Mouse (Mus musculus) kidney, postnatal 25 days (tissue): Measurements from ENCODE around the gene Rgs3.

Source experiments
- DNase-seq, 2 experiments: peaks; one replicate each; pipeline ENCODE4 v3.0.0; 2021; ENCODE audit warnings: mixed read lengths in 2 of 2

The Rgs3 gene

DNA sequence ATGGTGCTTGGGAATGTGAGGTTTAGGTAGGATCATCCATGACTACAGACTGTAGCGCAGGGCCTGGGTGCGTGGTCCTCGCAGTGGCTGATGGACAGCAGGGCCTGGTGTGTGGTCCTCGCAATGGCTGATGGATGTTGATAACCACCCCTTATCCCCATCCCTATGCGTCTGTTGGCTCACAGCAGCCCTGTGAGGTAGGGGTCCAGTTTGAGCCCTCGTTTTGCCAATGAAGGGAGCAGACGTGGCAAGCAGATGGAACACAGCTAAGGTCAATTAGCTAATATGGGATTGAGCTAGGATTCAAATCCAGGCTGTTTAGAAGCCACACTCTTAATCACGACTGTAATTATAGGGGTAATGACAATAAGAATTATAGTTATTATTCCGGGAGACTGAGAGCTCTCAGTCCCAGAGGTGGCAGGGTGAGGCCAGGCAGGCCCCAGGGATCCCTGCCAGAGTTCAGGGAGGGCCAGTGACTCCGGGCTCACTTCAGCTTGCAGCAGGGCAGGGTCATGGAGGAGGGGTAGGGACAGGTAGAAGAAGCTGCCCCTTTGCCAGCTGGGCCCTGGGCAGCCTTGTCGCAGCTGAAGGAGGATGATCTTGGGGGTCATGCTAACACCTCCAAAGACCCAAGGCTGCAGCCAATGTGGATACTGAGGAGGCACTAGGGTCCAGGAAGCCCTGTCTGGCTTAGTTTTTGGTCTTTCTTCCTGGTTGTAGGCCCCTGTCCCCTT is 135.2 kb downstream of the Rgs3 start:
- no peak for DNase-seq

DNA sequence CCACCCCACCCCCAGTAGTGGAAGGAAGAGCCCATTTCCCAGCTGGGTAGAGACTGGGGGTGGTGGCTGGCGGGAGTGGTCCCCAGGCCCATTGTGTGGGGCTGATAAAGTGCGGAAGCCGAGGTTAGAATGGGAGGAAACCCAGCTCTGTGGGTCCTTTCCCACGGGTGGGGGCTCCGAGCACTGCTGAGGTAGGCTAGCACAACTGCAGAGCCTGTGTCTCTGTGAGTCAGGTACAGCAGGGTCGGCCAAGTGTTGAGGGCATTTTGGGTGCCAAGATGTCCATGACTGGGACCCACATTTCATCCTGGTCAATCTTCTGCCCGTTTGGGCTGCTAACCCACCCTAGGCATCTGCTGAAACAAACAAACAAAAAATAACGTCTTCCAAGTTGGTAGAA is 135.9 kb downstream of the Rgs3 start:
- DNase-seq = peak; percentile 44 to 79

DNA sequence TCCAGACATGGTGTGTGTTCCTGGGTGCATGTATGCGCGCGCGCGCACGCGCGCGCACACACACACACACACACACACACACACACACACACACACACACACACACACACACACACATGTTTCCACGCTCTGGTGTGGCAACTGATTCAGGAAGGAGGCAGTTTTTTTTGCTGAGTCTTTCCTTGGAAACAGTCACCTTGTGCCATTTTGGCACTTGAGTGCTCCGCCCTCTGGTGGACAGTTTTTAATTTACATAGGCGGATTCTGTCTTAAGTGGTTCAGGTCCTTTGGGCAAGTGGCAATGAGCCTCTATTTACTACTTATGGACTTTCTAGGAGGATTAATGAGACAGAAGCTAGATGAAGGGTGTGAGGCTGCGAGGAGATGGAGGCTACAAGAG is 136.3 kb downstream of the Rgs3 start:
- DNase-seq = peak; percentile 58 to 79

DNA sequence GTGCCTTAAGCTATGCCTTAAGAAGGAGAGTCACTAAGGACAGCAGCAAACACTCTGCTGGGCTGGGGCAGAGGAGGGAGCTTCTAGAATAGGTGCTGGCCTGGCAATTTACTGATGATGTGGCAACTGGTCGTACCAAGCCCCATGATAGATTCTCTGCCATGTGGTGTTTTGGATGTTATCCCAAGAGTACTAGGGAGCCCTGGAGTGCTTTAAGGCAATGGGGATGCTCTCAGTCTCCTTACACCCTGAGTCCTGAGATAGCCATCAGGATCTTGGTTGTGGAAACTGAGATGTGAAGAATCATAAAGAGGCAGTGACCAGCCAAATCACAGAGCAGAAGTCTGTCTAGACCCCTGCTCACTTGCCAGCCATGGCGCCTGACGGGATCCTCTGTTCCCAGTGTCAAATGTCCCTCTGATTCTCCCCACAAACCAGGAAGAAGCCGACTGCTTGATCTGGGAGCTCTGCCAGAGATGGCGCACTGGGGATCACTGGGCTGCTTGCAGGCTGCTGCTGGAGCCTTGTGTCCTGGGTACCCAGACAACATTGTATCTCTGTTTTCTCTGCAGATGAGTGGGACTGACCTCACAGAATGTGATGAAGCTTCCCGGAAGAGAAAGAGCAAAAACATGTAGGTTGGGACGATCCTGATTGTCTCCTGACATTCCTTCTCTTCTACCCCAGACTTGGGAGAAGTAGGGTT is 137.2 kb downstream of the Rgs3 start:
- peak; percentile 61 to 72 for DNase-seq

DNA sequence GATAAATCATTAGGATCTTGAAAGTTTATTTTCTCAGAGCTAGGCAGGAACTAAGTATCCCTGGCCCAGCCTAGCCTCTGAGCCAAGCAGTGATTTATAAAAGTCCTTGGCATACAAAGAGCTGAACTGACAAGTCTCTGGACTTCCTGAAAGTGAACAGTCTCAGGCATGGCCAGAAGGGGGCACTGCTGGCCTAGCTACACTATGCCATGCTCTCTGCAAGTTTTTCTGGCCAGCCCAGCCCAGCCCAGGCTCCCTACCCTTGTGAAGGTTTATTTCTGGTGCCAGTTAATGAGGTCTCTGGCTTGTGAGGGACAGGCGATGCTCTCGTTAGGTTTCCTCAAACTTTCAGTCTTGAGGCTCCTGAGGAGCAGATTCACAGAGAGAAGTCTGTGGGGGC is 137.8 kb downstream of the Rgs3 start:
- peak; percentile 92 to 95 for DNase-seq

DNA sequence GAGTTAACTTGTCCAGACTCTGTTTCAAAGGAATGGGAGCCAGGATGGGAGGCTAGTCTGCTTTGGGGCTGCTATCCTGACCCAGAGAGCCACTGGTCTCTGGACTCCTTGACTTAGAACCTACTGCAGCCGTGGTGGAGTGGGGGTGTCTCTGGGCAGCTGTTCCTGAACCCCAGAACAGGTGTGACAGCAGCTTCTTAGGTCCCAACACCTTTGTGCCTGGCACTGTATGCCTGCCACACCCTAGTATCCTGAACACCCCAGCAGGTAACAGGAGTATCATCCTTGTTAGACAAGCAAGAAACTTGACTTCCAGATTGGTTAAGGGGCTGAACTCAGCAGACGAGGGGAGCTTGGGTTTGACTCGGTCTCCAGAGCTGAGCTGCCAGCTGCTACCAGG is 138.9 kb downstream of the Rgs3 start:
- DNase-seq = no peak

DNA sequence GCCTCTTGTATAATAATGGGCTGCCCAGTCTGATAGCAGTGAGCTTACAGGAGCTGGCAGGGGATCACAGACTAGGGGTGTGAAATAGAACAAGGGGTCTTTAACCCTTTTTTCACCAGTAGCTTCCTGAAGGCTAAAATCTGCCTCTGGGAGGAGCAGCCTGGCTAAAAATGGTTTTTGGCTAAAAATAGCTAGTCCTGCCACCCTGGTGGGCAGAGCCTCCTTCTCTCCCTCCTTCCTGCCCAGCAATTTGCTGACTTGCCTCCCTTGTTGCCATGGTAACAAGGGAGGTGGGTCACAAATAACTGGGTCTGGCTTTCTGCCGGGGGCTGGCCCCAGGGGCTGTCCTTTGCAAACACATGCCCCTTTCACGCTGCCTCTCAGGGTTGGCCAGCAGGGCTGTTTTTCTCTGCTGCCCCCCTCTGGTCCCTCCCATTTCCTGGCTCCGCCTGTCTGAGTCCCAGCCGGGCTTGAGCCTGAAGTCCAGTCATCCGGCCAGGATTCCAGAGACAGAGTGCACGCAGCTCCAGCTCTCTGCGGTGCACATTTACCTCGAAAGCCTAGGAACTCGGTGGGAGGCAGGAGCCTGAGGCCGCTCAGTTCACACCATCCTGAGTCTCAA is 139.7 kb downstream of the Rgs3 start:
- DNase-seq = peak; percentile 94 to 98

DNA sequence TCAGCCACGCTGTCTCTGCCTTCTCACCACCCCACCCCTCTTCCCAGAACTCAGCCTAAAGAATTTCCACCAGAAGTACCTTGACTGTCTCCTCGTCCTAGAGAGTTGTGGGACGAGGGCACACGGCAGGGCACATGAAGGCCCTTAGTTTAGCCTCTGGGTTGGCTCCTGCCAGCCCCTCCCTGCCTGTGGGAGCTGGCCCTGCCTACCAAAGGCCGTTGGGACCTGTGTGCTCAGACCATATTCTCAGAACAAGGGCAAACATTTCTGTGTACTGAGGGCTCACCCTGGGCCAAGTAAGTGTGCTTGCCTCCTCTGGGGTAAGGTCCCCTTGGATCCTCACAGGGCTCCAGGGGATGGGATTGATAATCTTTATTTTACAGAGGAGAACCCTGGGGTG is 140.8 kb downstream of the Rgs3 start:
- no peak for DNase-seq

DNA sequence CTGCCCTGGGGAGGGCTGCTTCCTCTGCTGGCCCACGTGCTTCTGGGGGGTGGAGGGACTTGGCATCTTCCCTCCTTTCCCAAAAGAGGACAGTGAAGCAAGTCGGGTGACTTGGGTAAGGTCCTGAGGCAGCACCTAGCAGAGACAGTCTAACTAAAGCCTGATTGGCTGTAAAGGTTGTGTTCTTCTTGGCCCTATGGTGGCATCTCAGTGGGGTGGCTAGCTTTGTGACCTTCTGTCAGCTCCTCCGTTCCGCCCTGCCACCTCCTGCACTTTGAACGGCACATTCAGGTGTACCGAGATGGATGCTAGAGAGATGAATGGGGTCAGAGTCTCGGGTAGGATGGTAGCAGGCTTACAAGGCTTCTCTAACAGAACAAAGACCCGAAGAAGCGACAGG is 143.5 kb downstream of the Rgs3 start:
- DNase-seq = peak in 1 of 2 experiments; percentile 74

DNA sequence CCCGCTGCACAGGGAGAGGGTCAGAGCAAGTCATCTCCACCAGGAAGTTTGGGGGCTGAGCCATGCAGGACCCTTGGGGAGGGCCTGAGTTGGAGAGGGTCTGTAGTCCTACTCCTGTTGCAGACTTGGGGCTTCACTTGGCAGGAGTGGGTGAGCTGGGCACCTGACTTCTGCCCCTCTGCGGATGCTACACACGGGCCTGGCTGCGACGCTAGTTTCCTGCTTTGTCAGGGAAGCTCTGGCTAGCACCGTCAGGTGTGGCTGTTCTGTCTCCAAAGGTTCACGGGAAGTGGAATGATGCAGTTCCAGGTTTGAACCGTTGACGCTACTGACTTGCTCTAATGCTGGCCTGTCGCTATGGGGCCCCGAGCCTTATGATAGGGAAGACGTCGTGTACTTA is 144.6 kb downstream of the Rgs3 start:
- DNase-seq = peak in 1 of 2 experiments; percentile 19

DNA sequence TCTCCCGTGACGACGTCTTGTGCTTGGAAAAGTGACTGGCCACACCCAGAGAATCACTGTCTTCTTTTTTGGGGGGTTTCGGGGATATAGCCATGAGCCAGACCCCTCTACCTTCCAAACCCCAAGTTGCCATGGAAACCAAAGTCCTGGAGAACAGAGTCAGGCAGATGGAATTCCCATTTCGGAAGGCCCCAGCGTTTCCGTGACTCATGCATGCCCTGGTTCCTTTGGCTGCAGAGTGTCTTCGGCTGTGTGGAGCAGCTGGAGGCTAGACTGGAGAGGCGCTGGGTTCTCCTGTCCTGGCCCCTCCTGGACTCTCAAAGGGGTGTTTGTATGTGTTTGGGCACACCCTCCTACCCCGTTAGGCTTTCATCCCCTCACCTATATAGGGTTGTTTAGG is 145.4 kb downstream of the Rgs3 start:
- no peak for DNase-seq

DNA sequence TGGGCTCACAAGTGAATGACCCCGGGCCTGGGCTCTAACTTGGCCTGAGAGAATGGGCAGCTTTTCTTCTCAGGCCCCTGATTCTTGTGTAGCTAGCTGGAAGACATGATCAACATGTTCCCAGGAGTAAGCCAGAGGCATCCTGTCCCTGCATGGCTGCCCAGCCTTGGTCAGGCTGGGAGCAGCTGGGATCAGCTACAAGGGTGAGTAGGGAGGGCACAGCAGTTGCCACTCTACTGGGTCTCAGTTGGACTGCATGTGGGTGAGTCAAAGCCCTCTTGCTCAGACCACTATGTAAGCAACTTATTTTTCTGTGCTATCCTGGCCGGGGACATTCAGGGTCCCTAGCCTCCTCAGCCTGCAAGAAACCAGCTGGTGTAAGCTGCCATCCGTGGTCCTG is 146.1 kb downstream of the Rgs3 start:
- no peak for DNase-seq

DNA sequence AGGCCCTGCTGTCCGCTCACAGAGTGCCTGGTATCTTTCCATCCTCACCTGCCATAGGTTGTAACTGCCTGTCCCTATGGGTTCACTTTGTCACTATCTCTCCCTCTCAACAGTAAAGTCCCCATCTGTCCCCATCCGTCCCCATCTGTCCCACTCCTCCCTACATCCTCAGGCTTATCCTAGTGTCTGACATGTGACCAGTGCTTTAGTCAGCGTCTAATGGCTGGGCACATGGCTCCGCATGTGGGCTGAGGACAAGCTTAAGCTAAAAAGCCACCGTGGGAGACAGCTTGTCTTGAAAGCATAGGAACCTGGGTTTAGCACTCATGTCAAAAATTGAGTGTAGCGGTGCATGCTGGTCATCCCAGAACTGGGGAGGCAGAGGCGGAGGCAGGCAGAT is 148.4 kb downstream of the Rgs3 start:
- DNase-seq = no peak

DNA sequence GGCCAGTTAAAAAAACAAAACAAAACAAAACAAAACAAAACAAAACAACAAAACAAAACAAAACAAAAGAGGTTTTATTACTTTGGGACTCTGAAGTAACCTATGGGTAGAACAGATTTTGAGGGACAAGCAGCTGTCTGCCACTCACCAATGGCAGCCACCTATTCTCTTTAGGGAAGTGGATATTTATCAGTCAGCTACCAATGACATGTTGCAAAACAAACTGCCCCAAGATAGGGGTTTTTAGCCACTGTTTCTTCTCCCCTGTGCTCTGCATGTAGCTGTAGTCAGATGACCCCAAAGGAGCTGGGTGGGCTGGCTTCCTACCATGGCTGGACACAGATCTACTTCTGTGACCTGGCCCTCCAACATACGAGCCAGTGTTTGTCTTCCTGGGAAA is 149.3 kb downstream of the Rgs3 start:
- no peak for DNase-seq

DNA sequence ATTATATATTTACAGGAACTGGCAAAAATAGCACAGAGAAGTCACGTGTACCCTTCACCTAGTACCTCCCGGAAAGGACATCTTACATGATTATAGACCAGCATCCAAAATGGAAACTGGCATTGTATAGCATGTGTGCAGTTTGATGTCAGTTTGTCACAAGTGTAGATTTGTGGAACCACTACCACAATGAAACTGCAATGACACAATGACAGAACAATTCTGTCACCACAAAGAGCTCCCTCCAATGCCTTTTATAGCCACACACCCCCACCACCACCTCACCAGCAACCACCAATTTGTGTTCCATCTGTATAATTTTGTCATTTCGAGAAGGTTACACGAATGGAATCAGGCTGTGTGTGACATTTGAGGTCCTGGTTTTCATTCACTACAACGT is 149.8 kb downstream of the Rgs3 start:
- no peak for DNase-seq

DNA sequence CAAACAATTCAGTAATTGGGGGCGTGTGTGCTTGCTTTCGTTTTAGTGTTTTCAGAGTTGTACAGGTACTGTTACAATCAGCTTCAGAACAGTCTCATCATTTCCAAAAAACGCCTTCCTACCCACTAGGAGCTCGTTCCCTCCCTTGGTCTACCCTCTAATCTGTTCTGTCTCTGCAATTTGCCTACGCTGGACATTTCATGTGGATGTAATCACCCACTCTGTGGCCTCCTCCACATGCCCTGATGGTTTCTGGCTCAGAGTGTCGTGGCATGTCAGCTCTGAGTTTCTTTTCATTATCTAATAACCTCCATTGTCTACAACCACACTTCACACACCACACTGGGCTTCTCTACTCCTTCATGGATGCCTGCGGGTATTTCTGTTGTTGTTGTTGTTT is 151.5 kb downstream of the Rgs3 start:
- no peak for DNase-seq

DNA sequence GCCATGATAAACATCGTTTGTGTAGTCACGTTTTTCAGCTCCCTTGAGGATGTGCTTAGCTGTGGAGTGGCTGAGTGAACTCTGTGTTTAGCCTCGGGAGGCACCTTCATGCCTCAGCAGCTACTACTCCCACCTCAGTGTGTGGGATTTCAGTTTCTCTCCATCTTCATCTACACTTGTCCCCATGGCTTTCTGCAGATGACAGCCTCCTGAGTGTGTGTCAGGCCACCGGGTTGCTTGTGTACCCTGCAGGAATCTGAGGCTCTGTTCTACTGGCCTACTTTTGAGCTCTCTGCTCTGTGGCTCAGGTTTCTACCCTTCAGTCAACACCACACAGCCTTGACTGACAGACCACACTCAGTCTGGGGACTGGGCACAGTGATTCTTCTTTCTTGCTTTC is 151.9 kb downstream of the Rgs3 start:
- DNase-seq = peak in 1 of 2 experiments; percentile 31

DNA sequence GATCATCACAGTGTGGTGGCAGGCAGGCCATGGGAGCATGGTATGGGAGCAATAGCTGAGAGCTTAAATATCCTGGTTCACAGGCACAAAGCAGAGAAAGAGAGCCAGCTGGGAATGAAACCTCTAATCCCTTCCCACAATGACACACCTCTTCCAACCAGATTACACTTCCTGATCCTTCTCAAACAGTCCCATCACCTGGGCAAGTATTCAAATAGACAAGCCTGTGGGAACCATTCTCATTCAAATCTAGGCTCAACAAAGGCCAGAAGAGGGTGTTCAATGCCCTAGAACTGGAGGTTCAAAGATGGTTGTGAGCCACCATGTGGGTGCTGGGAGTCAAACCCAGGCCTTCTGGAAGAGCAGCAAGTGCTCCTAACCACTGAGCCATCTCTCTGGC is 161.2 kb downstream of the Rgs3 start:
- no peak for DNase-seq

DNA sequence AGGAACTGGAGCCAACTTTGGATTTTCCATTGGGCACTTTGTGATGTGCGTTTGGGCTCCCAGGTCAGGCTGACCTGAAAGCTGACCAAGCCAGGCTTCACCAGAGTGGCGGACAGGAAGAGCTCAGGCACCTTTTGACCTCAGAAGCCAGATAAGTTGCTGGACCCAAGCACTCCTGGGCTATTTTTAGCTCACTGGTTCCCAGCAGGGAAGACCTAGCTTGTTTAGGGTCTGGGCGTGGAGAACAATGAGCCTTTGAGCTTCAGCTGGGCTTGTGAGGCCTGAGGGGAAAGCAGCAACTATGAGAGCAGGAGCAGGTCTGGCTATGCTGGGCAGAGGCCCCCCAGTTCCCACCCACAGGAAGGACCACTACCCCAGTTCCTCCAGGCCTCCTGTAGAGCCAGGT is 162.4 kb downstream of the Rgs3 start:
- peak; percentile 19 to 70 for DNase-seq

DNA sequence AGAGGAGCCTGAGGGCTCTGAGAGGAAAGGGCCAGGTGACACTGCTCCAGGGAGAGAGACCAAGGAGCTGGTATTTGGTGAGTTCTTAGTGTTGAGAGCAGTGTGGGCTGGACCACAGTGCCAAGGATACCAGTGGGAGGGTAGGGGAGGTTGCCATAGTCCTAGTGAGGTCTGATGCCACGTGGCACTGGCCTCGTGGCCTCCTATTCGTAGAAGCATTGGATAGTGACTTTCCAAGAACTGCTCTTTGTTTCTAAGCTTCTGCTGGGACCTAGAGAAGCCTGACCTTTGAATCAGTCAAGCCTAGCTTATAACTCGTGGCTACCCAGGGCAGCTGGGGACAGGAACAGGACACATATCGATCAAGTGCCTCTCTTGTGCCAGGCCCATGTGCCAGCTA is 164.1 kb downstream of the Rgs3 start:
- DNase-seq = peak in 1 of 2 experiments; percentile 62

DNA sequence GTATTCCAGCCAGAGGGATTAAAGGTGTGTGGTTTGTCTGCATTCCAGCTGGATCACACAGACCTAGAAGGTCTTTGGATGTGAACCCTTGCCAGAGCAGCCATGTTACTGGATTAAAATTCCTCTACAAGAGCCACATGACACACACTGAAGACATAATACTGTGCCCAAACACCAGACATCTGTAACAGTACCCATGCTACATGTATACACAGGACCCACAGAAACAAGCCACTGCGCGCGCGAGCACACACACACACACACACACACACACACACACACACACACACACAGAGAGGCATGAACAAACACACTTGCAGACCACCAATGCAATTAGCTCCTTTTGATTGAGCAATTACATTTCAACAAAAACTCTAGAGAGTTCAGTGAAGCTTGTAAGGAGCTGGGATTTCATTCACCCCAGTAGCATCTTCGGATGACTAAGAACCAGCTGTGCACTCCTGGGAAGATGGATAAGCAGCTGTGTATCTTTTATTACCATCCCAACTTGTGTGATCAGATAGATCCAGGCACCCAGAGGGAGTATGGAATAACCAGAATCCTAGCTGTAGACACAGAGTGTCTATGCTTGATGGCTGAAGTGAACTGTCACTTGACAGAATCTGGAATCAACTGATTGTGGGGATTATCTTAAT is 166.8 kb downstream of the Rgs3 start:
- no peak for DNase-seq

DNA sequence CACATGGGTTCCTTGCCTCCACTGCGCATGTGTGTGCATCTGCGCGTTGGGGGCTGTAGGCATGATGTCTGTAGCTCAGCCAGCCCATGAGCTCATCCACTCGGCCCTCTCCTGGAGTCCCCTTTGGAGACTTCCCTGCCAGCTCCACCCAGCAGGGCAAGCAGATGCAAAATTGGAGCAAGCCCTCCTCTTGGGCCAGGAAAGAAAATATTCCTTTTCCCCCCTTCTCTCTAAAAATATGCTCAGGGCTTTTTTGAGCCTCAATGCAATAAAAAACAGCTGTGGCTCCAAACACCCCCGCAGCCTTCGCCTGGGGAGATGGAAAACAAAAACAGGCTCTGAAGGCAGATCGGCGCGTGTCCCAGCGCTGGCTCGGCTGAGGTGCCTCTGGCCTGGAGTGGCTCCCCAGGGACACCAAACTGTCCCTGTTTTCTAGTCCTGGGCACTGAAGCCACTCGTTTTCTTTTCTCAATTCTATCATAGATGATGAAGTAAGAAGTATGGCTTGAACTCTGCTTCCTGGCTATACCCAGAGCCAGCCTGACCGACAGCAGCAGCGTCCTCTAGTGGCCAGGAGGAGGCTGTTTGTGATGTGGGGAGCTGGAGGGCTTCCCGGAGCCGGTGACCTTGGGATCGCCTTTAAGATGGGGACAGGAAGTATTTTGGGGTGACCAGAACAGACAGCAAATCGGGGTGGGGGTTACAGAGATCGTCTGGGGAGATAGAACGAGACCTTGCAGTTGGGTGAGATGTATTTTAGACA is 168.1 kb downstream of the Rgs3 start:
- DNase-seq = peak; percentile 30 to 67

DNA sequence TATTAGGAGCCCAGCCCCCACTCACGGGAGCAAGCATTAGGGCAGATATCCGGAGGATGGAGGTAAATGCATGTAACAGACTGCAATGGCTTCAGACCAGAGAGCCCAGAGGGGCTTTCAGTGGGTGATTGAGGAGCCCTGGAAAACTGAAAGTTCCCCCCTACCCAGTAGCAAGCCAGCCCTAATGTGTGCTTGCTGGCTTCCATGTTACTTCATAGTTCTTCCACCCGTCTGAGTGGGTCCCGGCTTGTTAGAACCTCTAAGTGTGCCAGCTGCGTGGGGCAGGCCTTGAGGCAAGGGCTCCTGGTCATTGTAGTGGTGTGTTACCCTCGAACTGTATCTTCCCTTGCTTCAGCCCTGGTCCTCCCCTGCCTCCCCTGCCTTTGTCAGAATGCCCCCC is 168.8 kb downstream of the Rgs3 start:
- no peak for DNase-seq
